Mouse (Mus musculus) cerebral cortex, adult 2 months (tissue): Measurements from ENCODE around the gene Hoga1.

Experiments used
- WGBS: fragments of 180-500 bp; shearing (Covaris S2); methylation state at CpG from one replicate; pipeline ENCODE4 v1.1.7; 2018; 5-methylcytosine and 5-hydroxymethylcytosine counted together

Hoga1 gene

GRCm38 (mm10) chr19:42069241-42069525 lies 23.8 kb downstream of the Hoga1 start:
- 44% methylated on average over 6 of the region's 6 CpGs for WGBS

- 67% methylated on average over 7 of the region's 7 CpGs for WGBS
These were observed 25.8 kb downstream of the Hoga1 start for GRCm38 (mm10) chr19:42071221-42071620.

- WGBS: 82% methylated on average over 15 of the region's 15 CpGs
These were observed 26.6 kb downstream of the Hoga1 start for GRCm38 (mm10) chr19:42071886-42072608.

GRCm38 (mm10) chr19:42072802-42073201 lies 27.4 kb downstream of the Hoga1 start:
- 80% methylated on average over 7 of the region's 7 CpGs for WGBS

GRCm38 (mm10) chr19:42075051-42075450 lies 29.6 kb downstream of the Hoga1 start:
- WGBS: 84% methylated on average over 2 of the region's 2 CpGs

- 89% methylated on average over 16 of the region's 16 CpGs for WGBS
These were observed 30.6 kb downstream of the Hoga1 start for GRCm38 (mm10) chr19:42075992-42076391.

GRCm38 (mm10) chr19:42078566-42078965 lies 33.2 kb downstream of the Hoga1 start:
- 94% methylated on average over 8 of the region's 8 CpGs for WGBS

GRCm38 (mm10) chr19:42079006-42079405 lies 33.6 kb downstream of the Hoga1 start:
- 96% methylated on average over 12 of the region's 12 CpGs for WGBS

- 85% methylated on average over 5 of the region's 5 CpGs for WGBS
These were observed 34.5 kb downstream of the Hoga1 start for GRCm38 (mm10) chr19:42079950-42080349.

GRCm38 (mm10) chr19:42080469-42080868 lies 35.1 kb downstream of the Hoga1 start:
- WGBS: 89% methylated on average over 11 of the region's 11 CpGs

GRCm38 (mm10) chr19:42081613-42082012 lies 36.2 kb downstream of the Hoga1 start:
- WGBS: 93% methylated on average over 5 of the region's 5 CpGs

- 4% methylated on average over 10 of the region's 10 CpGs for WGBS
These were observed 40.3 kb downstream of the Hoga1 start for GRCm38 (mm10) chr19:42085690-42086089.

GRCm38 (mm10) chr19:42086166-42086565 lies 40.8 kb downstream of the Hoga1 start, which contains the start of gene Morn4:
Gene Morn4, minus strand, starts transcription at chr19:42086357.
- WGBS: under 1% methylated on average over 21 of the region's 21 CpGs

GRCm38 (mm10) chr19:42089103-42089747 lies 43.8 kb downstream of the Hoga1 start:
- 12% methylated on average over 14 of the region's 14 CpGs for WGBS

GRCm38 (mm10) chr19:42089748-42090595 lies 44.6 kb downstream of the Hoga1 start, which contains the start of gene Pi4k2a:
Gene Pi4k2a, plus strand, starts transcription at chr19:42090470.
- under 1% methylated on average over 55 of the region's 55 CpGs for WGBS

- WGBS: under 1% methylated on average over 52 of the region's 52 CpGs
These were observed 45.3 kb downstream of the Hoga1 start for GRCm38 (mm10) chr19:42090637-42091141.

- WGBS: 76% methylated on average over 3 of the region's 3 CpGs
These were observed 54.0 kb downstream of the Hoga1 start for GRCm38 (mm10) chr19:42099406-42099805.

GRCm38 (mm10) chr19:42104681-42105080 lies 59.3 kb downstream of the Hoga1 start:
- WGBS: 96% methylated on average over 9 of the region's 9 CpGs

GRCm38 (mm10) chr19:42115783-42116335 lies 70.4 kb downstream of the Hoga1 start:
- WGBS: 91% methylated on average over 4 of the region's 4 CpGs

- WGBS: 97% methylated on average over 9 of the region's 9 CpGs
These were observed 72.7 kb downstream of the Hoga1 start for GRCm38 (mm10) chr19:42118142-42118541.

- 89% methylated on average over 5 of the region's 5 CpGs for WGBS
These were observed 73.2 kb downstream of the Hoga1 start for GRCm38 (mm10) chr19:42118596-42118995.

GRCm38 (mm10) chr19:42120451-42120850 lies 75.0 kb downstream of the Hoga1 start:
- WGBS: 77% methylated on average over 8 of the region's 8 CpGs
